In genomic region chr4:104067748-104068147, GRCm38 (mm10) we compare ENCODE assay signal across 12 mouse cellular contexts.
A peak's percentile ranks its signal among the peaks of the same experiment; 100 is the strongest.
DNase-seq lines count a peak whose midpoint lies in the region; ATAC-seq lines count a peak whose summit lies in the region.
"Had no signal": no experiment of that assay in that cellular context is flagged by ENCODE, and none has a peak within 500 bp of the region (broad histone marks: within the 10 kb centered on the region; RNA-seq: fewer than 3 reads in every experiment).

No protein-coding gene starts in this region.

- WGBS in heart, embryonic 10.5 days: 25% methylated on average over 3 of the region's 3 CpGs
- WGBS in heart, embryonic 14.5 days: 20% methylated on average over 3 of the region's 3 CpGs
- WGBS in kidney, embryonic 16.5 days: 24% methylated on average over 3 of the region's 3 CpGs

- H3K4me3 ChIP-seq in heart, embryonic 10.5 days: no peak overlapping the region
- no peak overlapping the region for H3K4me3 ChIP-seq in heart, embryonic 14.5 days (ENCODE audit: control insufficient read depth in 1 of 2, insufficient read depth in 1 of 2, low read depth in 1 of 2, low read length in 2 of 2)
- H3K4me3 ChIP-seq in kidney, embryonic 16.5 days (ENCODE audit: low read length): no peak overlapping the region

- no peak overlapping the region for H3K4me2 ChIP-seq in heart, embryonic 14.5 days (ENCODE audit: low read length)
- no peak overlapping the region for H3K4me2 ChIP-seq in kidney, embryonic 16.5 days (replicated peaks; ENCODE audit: low read depth, low read length)

- H3K27me3 ChIP-seq in heart, embryonic 10.5 days (ENCODE audit: insufficient read depth, poor library complexity, severe bottlenecking): no peaks in the 10 kb centered on the region
- H3K27me3 ChIP-seq in heart, embryonic 14.5 days (ENCODE audit: control insufficient read depth, insufficient read depth, low read length): no peaks in the 10 kb centered on the region
- H3K27me3 ChIP-seq in kidney, embryonic 16.5 days (ENCODE audit: insufficient read depth, low read length): no peaks in the 10 kb centered on the region

- peak; percentile 39; the same call in 1 of the 2 replicates for ATAC-seq in heart, embryonic 14.5 days (ENCODE audit: insufficient number of reproducible peaks, insufficient read depth, low FRiP score, low read depth)
- ATAC-seq in kidney, embryonic 16.5 days (ENCODE audit: low FRiP score, low TSS enrichment): peak; percentile 99
- ATAC-seq: intestine, postnatal 0 days had no signal

- H3K4me1 ChIP-seq in heart, embryonic 10.5 days: peaks cover 7% of the 10 kb centered on the region; the same call in 1 of the 2 replicates
- peaks cover 3 to 6% of the 10 kb centered on the region in 2 experiments; a peak in 2 of 4 replicates for H3K4me1 ChIP-seq in heart, embryonic 14.5 days (ENCODE audit: control insufficient read depth in 2 of 2, insufficient read depth in 2 of 2, low read length in 2 of 2)
- H3K4me1 ChIP-seq in kidney, embryonic 16.5 days (ENCODE audit: insufficient read depth, low read length): peaks cover 18% of the 10 kb centered on the region

- no peaks in the 10 kb centered on the region for H3K9me3 ChIP-seq in heart, embryonic 10.5 days
- H3K9me3 ChIP-seq in heart, embryonic 14.5 days (ENCODE audit: control insufficient read depth, low read length): no peaks in the 10 kb centered on the region
- H3K9me3 ChIP-seq in kidney, embryonic 16.5 days (ENCODE audit: low read length): no peaks in the 10 kb centered on the region

- H3K36me3 ChIP-seq in heart, embryonic 10.5 days: no peaks in the 10 kb centered on the region
- no peaks in the 10 kb centered on the region for H3K36me3 ChIP-seq in heart, embryonic 14.5 days (ENCODE audit: control insufficient read depth, insufficient read depth, low read length)
- H3K36me3 ChIP-seq in kidney, embryonic 16.5 days (ENCODE audit: insufficient read depth, low read length): no peaks in the 10 kb centered on the region

- no peak overlapping the region for H3K9ac ChIP-seq in heart, embryonic 14.5 days (ENCODE audit: low read length)
- H3K9ac ChIP-seq in kidney, embryonic 16.5 days (replicated peaks; ENCODE audit: low read length): no peak overlapping the region

- peak; percentile 4 to 33 for DNase-seq in heart, adult 18-20 months
- no peak for DNase-seq in heart, embryonic 10.5 days (ENCODE audit: low spot score)
- DNase-seq in embryo, embryonic 10.5 days (ENCODE audit: low spot score): peak; percentile 33
- DNase-seq in layer of hippocampus, adult 18-20 months (ENCODE audit: low spot score in 2 of 2): no peak
- no peak for DNase-seq in T-cell, adult 2 months (ENCODE audit: low spot score)
- DNase-seq in adrenal gland, postnatal 10 days: no peak
- DNase-seq: cerebellum, adult 8-10 months; lung, postnatal 10 days; thymus, postnatal 36 days had no signal

- H3K27ac ChIP-seq in heart, embryonic 10.5 days: no peak overlapping the region
- no peak overlapping the region for H3K27ac ChIP-seq in heart, embryonic 14.5 days (replicated peaks in 1 of 2; ENCODE audit: control insufficient read depth in 1 of 2, insufficient read depth in 1 of 2, low read depth in 2 of 2, low read length in 2 of 2)
- peak overlapping the region; percentile 85 for H3K27ac ChIP-seq in kidney, embryonic 16.5 days (ENCODE audit: low read length)

Comparison
In these comparisons a context has a peak if more than half of its experiments do, and no peak if none do; other contexts are left out.
1. DNase-seq: peak in heart, adult 18-20 months (2 of 2) and embryo, embryonic 10.5 days (single experiment); none in heart, embryonic 10.5 days (single experiment), layer of hippocampus, adult 18-20 months (0 of 2), T-cell, adult 2 months (single experiment) and adrenal gland, postnatal 10 days (single experiment).